Mouse (Mus musculus) bone marrow macrophage, adult 2 months (primary cell): ENCODE data around the gene Dock11.

Experiments used
- CTCF ChIP-seq: IDR thresholded peaks from 2 replicates; pipeline ENCODE4 v1.5.1; 2012; ENCODE audit warnings: low read depth, mild to moderate bottlenecking, low read length, moderate library complexity
- POLR2A ChIP-seq: IDR thresholded peaks from 2 replicates; pipeline ENCODE4 v1.6.1; 2012; ENCODE audit warnings: mild to moderate bottlenecking, low read depth, low read length, borderline replicate concordance

DNA sequence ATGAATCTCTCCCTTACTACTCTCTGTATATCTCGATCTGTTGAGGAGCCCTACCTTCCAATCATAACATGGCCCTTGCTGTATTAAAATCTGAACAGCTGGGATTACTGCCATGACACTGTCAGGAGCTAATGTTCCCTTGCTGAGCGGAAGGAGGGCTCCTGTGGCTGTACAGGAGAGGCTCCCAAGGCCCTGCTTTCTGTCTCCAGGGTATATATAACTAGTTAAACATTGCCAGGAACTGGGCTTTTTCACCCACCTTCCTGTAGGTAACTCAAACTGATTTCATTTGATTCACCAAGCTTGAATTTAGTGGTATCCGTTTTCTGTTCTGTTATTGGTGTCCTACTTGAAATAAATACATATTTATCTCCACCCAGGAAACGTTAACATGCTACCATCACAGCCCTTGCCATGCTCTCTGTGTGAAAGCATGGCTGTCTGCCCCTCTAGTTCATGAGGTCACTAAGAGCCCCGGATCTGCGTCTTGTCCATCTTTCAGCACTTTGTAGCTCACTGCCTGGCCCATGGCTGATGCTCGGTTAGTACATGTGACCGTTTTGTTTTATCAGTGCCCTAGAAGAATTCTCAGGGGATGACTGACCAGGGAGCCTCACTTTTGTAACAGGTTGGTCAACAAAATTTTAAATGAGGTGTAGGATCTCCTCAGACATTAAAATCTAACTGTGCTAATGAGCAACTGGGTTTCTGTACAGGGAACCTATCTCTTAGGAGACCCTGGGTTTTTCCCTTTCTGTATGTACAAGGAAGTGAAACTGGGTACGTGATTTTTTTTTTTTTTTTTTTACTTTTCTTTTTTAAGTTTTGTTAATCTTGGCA lies 41.7 kb downstream of the Dock11 start:
- TF ChIP-seq POLR2A: no peak
- TF ChIP-seq CTCF: no peak
